Mouse (Mus musculus): ENCODE measurements at regions not wholly inside any gene's neighbourhood (a gene's known extent, or its start where the extent isn't known, plus 50 kb on each side); places are given as distances from the start of the nearest gene placed in this dataset.

- TF ChIP-seq CTCF (IDR thresholded peaks at IDR 0.05; ENCODE audit: control insufficient read depth, insufficient read depth, insufficient read length) (no peak), USF1 (IDR thresholded peaks at IDR 0.05; ENCODE audit: low read depth) (no peak)
Measured at GRCm38 (mm10) chr16:62608617-62609016, 178.0 kb downstream of the Nsun3 start.

All from C2C12 (cell line).